Mouse (Mus musculus) liver, embryonic 16.5 days (tissue): Measurements from ENCODE around the gene Dnhd1. TPM values are rescaled to one million over a fixed set of nuclear protein-coding genes. Genes with fewer than 3 reads are reported as not detected.

Experiments
- ATAC-seq: fragments of 200-750 bp; cut with Nextera tagmentation; 2 replicates; pipeline ENCODE4 v1.8.0; 2017; ENCODE audit warnings: low read depth, mild to moderate bottlenecking, moderate number of reproducible peaks, moderate library complexity
- H3K27ac ChIP-seq: fragments of 300-500 bp; sonication (generic); 2 replicates; pipeline ENCODE4 v1.5.1; 2014; ENCODE audit warnings: mild to moderate bottlenecking, low read length
- H3K27me3 ChIP-seq: fragments of 300-500 bp; sonication (generic); 2 replicates; pipeline ENCODE4 v1.6.1; 2014; ENCODE audit warnings: low read depth, low read length, mixed read lengths; ENCODE audit not compliant: control insufficient read depth, insufficient read depth
- H3K36me3 ChIP-seq: fragments of 300-500 bp; sonication (generic); 2 replicates; pipeline ENCODE4 v1.6.1; 2014; ENCODE audit warnings: mild to moderate bottlenecking; ENCODE audit not compliant: control insufficient read depth, insufficient read depth
- H3K4me1 ChIP-seq: fragments of 300-500 bp; sonication (generic); 2 replicates; pipeline ENCODE4 v1.6.1; 2014; ENCODE audit warnings: low read depth, low read length, mixed read lengths; ENCODE audit not compliant: control insufficient read depth
- H3K4me2 ChIP-seq: fragments of 300-500 bp; sonication (generic); 2 replicates; pipeline ENCODE4 v1.6.1; 2014; ENCODE audit warnings: low read depth, low read length, mixed read lengths
- H3K4me3 ChIP-seq: fragments of 300-500 bp; sonication (generic); 2 replicates; pipeline ENCODE4 v1.5.1; 2014; ENCODE audit warnings: low read depth, mild to moderate bottlenecking, low read length
- H3K9ac ChIP-seq: fragments of 300-500 bp; sonication (generic); 2 replicates; pipeline ENCODE4 v1.6.1; 2014; ENCODE audit warnings: low read depth, low read length
- H3K9me3 ChIP-seq: fragments of 300-500 bp; sonication (generic); replicated peaks from 2 replicates; pipeline ENCODE4 v1.6.1; 2016; ENCODE audit warnings: low read length; ENCODE audit not compliant: control insufficient read depth
- WGBS: fragments of 180-500 bp; shearing (Covaris S2); extraction: QIAGEN DNeasy Blood & Tissue Kit; methylation state at CpG from one replicate; pipeline ENCODE4 v1.1.7; 2014; ENCODE audit not compliant: insufficient replicate concordance; 5-methylcytosine and 5-hydroxymethylcytosine counted together
- polyA plus RNA-seq: library from polyadenylated mRNA; unstranded; fragments of >200 nt; fragmentation: Nextera tagmentation; extraction: Ambion mirVana; gene quantifications from 2 replicates; pipeline ENCODE4 v1.2.1, GENCODE M21; 2015

The Dnhd1 gene
- 0.13 and 0.16 TPM in 2 replicates for polyA plus RNA-seq

DNA sequence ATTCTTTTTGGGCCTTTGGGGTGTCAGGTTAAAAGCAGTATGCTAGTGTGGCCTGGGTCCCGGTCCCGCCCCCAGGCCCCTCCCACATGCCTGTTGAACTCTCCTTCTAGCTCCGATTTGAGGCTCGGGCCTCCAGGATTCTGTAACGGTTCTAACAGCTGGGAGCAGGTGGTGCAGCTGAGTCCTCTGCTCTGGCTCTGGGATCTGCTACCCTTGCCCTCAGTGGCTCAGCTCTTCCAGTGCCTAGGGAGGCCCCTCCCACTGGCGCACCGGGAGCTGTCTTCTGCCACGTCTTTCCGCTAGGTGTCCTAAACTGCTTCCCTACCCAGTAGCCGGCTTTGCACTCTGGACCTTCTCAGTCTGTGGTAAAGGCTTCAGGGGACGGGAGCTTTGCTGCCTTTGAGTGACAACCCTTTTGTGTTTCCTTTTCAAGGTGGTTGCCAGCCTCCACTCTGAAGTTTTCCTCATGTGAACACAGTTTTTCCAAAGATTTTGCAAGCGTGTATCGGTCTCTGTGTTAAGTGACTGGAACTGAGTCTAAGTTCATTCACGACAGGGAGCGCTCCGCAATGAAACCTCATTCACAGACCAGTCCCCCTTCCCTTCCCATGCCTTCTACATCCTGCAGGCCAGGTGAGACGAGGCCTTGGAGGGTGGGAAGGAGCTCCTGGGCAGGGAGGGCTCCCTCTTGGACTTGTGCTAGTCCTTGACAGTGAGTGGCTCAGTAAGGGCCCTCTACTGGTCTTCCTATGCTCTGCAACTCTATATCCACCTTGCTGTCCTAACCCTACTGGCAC lies at the start of gene Dnhd1:
Gene Dnhd1 (plus strand): TSS at position 189 of the 797 bp plus-strand sequence.
- Histone ChIP-seq H3K4me2 (peak within 1 kb of the TSS; percentile 81), H3K36me3 (no peaks in the 10 kb centered on the region), H3K9me3 (no peaks in the 10 kb centered on the region), H3K4me3 (peak within 1 kb of the TSS; percentile 59), H3K4me1 (peaks cover 4% of the 10 kb centered on the region), H3K9ac (peak within 1 kb of the TSS; percentile 55), H3K27me3 (no peaks in the 10 kb centered on the region), H3K27ac (no peak within 1 kb of the TSS; the same call in 1 of the 2 replicates)
- WGBS = 2% methylated on average over 17 of the region's 17 CpGs
- peak; percentile 92 for ATAC-seq

DNA sequence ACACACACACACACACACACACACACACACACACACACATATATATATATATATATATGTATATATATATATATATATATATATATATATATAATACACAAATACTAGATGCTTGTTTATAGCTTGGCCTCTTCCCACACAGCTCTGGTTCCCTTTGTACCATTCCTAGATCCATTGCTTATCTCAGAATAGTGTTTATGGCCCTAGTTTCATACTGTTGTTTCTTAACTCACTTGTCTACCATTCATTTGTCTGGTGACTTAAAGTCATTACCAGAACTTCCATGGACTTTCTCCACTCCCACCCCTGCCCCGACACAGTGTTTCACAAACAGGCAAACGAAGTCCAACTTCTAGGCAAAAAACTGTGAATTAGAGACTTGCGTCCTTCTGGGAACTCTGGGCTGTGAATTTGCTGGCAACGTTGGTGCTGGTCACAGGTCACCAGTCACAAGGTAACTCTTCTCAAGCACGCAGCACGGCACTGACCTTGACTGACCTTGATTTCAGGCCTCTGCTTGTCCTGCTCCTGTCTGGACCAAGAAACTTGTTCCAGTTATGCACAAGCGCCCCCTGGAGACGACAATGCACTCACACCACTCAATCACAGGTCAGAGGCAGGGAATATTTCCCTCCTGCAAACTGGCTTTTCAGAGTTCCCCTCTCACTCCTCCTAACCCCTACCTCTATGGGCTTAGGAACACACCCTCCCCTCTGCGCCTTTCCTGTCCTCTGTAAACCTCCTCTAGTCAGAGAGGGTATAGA lies 47.6 kb upstream of the Dnhd1 start:
- Histone ChIP-seq H3K4me1 (no peaks in the 10 kb centered on the region), H3K27ac (no peak overlapping the region), H3K4me3 (no peak overlapping the region), H3K9ac (no peak overlapping the region), H3K4me2 (no peak overlapping the region), H3K9me3 (no peaks in the 10 kb centered on the region), H3K27me3 (no peaks in the 10 kb centered on the region), H3K36me3 (no peaks in the 10 kb centered on the region)
- WGBS = 33% methylated on average over 9 of the region's 9 CpGs
- no peak for ATAC-seq

DNA sequence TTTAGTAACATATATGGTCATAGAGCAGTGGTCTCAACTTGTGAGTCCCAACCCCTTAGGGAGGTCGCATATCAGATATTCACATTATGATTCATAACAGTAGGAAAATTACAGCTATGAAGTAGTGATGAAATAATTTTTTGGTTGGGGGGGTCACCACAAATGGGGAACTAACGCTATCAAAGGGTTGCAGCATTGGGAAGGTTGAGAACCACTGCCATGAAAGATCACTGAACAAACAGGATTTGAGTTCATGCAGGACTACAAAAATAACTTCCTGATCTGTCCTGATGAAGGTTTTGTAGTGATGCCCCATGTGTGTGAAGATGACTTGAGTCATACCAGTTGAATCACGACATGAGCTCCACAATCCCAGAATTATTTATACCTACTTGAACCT lies 42.2 kb upstream of the Dnhd1 start:
- Histone ChIP-seq H3K27ac (no peak overlapping the region), H3K9me3 (no peaks in the 10 kb centered on the region), H3K4me1 (no peaks in the 10 kb centered on the region), H3K4me3 (no peak overlapping the region), H3K4me2 (no peak overlapping the region), H3K27me3 (no peaks in the 10 kb centered on the region), H3K36me3 (no peaks in the 10 kb centered on the region), H3K9ac (no peak overlapping the region)
- 35% methylated on average over 3 of the region's 3 CpGs for WGBS
- ATAC-seq = no peak

- Histone ChIP-seq H3K9me3 (no peaks in the 10 kb centered on the region), H3K4me3 (no peak overlapping the region), H3K4me2 (no peak overlapping the region), H3K27me3 (no peaks in the 10 kb centered on the region), H3K27ac (no peak overlapping the region), H3K9ac (no peak overlapping the region), H3K4me1 (no peaks in the 10 kb centered on the region), H3K36me3 (no peaks in the 10 kb centered on the region; the same call in 1 of the 2 replicates)
- ATAC-seq = no peak
- WGBS = 67% methylated on average over 1 of the region's 1 CpGs
These were observed 38.9 kb upstream of the Dnhd1 start for GRCm38 (mm10) chr7:105611767-105612166.

DNA sequence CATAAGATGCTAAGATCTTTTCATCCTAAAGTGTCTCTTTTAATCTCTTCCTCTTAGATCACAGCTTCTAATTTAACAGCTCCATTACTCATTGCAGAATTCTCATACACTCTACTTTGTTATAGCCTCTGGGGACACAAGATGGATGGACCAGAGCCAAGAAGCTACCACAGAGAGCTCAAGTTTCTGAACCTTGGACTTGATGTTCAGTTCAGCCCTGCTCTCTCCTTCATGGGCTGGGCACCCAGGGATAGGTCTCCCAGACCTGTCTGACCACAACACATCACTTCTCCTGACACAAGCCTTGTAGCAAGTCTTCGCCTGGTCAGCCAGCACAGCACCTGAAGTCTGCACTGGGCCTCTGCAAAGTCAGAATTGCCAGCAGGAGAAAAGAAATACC lies 36.2 kb upstream of the Dnhd1 start:
- ATAC-seq = no peak
- 41% methylated on average over 1 of the region's 1 CpGs for whole genome bisulfite sequencing

DNA sequence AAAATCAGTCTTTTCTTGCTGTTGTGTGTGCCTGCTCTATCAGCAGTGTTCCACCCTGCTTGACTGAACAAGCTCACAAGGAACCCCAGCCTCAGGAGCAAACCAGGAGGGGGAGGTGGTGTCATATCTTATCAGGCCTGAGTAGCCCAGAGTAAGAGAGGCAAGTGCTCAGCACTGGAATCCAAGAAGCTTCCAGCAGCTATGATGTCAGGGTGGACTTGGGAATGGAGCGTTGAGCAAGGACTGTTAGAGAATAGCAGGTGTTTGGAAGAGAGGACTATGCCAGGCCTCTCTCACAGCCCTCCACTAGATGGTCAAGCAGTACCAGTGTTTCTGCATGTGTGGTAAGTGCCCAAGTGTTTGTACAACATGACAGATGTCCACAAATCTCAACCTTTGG lies 34.9 kb upstream of the Dnhd1 start:
- Histone ChIP-seq H3K9ac (no peak overlapping the region), H3K4me2 (no peak overlapping the region), H3K4me1 (no peaks in the 10 kb centered on the region), H3K4me3 (no peak overlapping the region), H3K27ac (no peak overlapping the region), H3K27me3 (no peaks in the 10 kb centered on the region), H3K36me3 (no peaks in the 10 kb centered on the region; the same call in 1 of the 2 replicates), H3K9me3 (no peaks in the 10 kb centered on the region)
- WGBS = 57% methylated on average over 1 of the region's 1 CpGs
- no peak for ATAC-seq

More for the DNA sequence above, 36.2 kb upstream of the Dnhd1 start:
- Histone ChIP-seq H3K9ac (no peak overlapping the region), H3K4me1 (no peaks in the 10 kb centered on the region), H3K27ac (no peak overlapping the region), H3K27me3 (no peaks in the 10 kb centered on the region), H3K4me3 (no peak overlapping the region), H3K4me2 (no peak overlapping the region), H3K36me3 (no peaks in the 10 kb centered on the region; the same call in 1 of the 2 replicates), H3K9me3 (no peaks in the 10 kb centered on the region)

DNA sequence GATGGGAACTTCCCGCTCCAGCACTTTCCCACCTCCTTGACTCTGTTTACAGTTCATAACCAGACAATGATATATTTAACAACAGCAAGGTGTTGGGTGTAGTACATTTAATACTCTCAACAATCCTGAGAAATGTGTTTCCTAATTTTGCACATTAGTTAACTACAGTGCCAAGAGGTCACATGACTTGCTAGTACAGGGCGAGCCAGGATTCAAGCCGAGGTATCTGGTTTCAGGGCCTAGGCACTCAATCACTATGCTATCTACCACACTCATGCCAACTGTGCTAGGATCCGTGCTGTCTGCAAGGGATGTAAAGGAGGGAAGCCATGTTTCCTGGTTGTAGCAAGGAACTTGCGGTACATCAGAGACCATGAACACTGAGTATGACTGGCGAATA lies 34.1 kb upstream of the Dnhd1 start:
- ATAC-seq = no peak
- WGBS = 72% methylated on average over 6 of the region's 6 CpGs
- no peaks in the 10 kb centered on the region for H3K27me3 ChIP-seq
- H3K27ac ChIP-seq = no peak overlapping the region
- H3K9ac ChIP-seq = no peak overlapping the region
- no peak overlapping the region for H3K4me3 ChIP-seq
- H3K9me3 ChIP-seq = no peaks in the 10 kb centered on the region
- no peak overlapping the region for H3K4me2 ChIP-seq
- H3K4me1 ChIP-seq = no peaks in the 10 kb centered on the region
- H3K36me3 ChIP-seq = no peaks in the 10 kb centered on the region; the same call in 1 of the 2 replicates

DNA sequence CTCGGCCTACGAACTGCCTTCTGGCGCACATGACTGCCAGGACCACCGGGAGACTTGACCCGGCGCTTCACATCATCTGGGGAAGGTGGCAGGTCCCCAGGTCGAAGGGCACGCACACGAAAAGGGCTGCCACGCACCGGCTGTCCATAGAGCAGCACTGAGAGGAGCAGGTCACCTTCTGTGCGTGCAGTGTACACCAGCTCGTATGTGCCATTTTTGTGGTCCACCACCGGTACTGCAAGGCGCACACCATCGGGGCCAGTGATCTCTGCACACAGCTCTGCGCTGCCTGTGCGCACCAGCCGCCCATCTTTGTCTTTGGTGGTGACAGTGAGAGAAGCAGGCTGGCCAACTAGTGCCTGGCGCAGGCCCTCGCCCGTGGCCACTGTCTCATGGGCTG lies 32.8 kb upstream of the Dnhd1 start:
- no peak for ATAC-seq
- Histone ChIP-seq H3K27ac (no peak overlapping the region), H3K4me1 (no peaks in the 10 kb centered on the region), H3K4me2 (no peak overlapping the region), H3K4me3 (no peak overlapping the region), H3K27me3 (no peaks in the 10 kb centered on the region), H3K36me3 (no peaks in the 10 kb centered on the region; the same call in 1 of the 2 replicates), H3K9me3 (no peaks in the 10 kb centered on the region), H3K9ac (no peak overlapping the region)
- WGBS = 83% methylated on average over 22 of the region's 22 CpGs

DNA sequence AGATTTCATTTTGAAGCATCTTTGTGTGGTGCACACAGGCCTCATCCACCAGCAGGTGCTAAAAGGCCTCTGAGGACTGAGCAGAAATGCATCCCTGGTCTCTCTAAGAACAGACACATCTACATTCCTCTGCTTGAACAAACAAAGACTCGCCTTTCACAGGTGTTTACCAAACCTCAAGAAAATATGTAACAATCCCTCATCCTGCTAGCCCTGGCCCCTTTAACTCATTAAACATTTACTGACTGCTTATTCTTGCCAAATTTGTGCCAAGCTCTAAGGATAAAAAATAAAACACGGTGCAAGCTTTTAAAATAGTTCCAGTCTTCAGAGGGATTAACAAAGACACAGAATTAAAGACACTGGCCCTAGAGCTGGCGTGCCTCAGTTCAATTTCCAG lies 30.9 kb upstream of the Dnhd1 start:
- Histone ChIP-seq H3K9ac (no peak overlapping the region), H3K27me3 (no peaks in the 10 kb centered on the region), H3K4me1 (no peaks in the 10 kb centered on the region), H3K27ac (no peak overlapping the region), H3K4me3 (no peak overlapping the region), H3K9me3 (no peaks in the 10 kb centered on the region), H3K36me3 (no peaks in the 10 kb centered on the region; the same call in 1 of the 2 replicates), H3K4me2 (no peak overlapping the region)
- 59% methylated on average over 3 of the region's 3 CpGs for WGBS
- ATAC-seq = no peak
